Mouse (Mus musculus): ENCODE data around the gene Slc24a3.

Gene Slc24a3

GRCm38 (mm10) chr2:145363604-145364003, 196.1 kb downstream of the Slc24a3 start:
- in situ Hi-C loops (cut with MboI), result no loop called here

GRCm38 (mm10) chr2:145368701-145369100, 201.1 kb downstream of the Slc24a3 start:
- in situ Hi-C loops (cut with MboI), result no loop called here

- in situ Hi-C loops (cut with MboI), result no loop called here
These were observed 203.2 kb downstream of the Slc24a3 start for GRCm38 (mm10) chr2:145370795-145371194.

- in situ Hi-C loops (cut with MboI), result no loop called here
These were observed 206.2 kb downstream of the Slc24a3 start for GRCm38 (mm10) chr2:145373803-145374202.

GRCm38 (mm10) chr2:145382908-145383770, 215.6 kb downstream of the Slc24a3 start:
- in situ Hi-C loops (cut with MboI), result no loop called here

- in situ Hi-C loops (cut with MboI), result no loop called here
These were observed 216.7 kb downstream of the Slc24a3 start for GRCm38 (mm10) chr2:145384221-145384620.

- in situ Hi-C loops (cut with MboI), result no loop called here
These were observed 217.7 kb downstream of the Slc24a3 start for GRCm38 (mm10) chr2:145385220-145385619.

- in situ Hi-C loops (cut with MboI), result no loop called here
These were observed 218.2 kb downstream of the Slc24a3 start for GRCm38 (mm10) chr2:145385773-145386172.

GRCm38 (mm10) chr2:145395804-145396203, 228.2 kb downstream of the Slc24a3 start:
- in situ Hi-C loops (cut with MboI), result no loop called here

GRCm38 (mm10) chr2:145396579-145396978, 229.0 kb downstream of the Slc24a3 start:
- in situ Hi-C loops (cut with MboI), result no loop called here

- in situ Hi-C loops (cut with MboI), result no loop called here
These were observed 230.1 kb downstream of the Slc24a3 start for GRCm38 (mm10) chr2:145397456-145398206.

- in situ Hi-C loops (cut with MboI), result no loop called here
These were observed 233.8 kb downstream of the Slc24a3 start for GRCm38 (mm10) chr2:145401240-145401805.

- in situ Hi-C loops (cut with MboI), result no loop called here
These were observed 234.4 kb downstream of the Slc24a3 start for GRCm38 (mm10) chr2:145401996-145402395.

GRCm38 (mm10) chr2:145404818-145405531, 237.4 kb downstream of the Slc24a3 start:
- in situ Hi-C loops (cut with MboI), result no loop called here

GRCm38 (mm10) chr2:145405746-145406145, 238.2 kb downstream of the Slc24a3 start:
- in situ Hi-C loops (cut with MboI), result no loop called here

GRCm38 (mm10) chr2:145417738-145418137, 250.2 kb downstream of the Slc24a3 start:
- in situ Hi-C loops (cut with MboI), result no loop called here

- in situ Hi-C loops (cut with MboI), result no loop called here
These were observed 251.5 kb downstream of the Slc24a3 start for GRCm38 (mm10) chr2:145419078-145419477.

- in situ Hi-C loops (cut with MboI), result no loop called here
These were observed 253.7 kb downstream of the Slc24a3 start for GRCm38 (mm10) chr2:145420967-145421888.

- in situ Hi-C loops (cut with MboI), result no loop called here
These were observed 254.3 kb downstream of the Slc24a3 start for GRCm38 (mm10) chr2:145421889-145422212.

GRCm38 (mm10) chr2:145429982-145430381, 262.4 kb downstream of the Slc24a3 start:
- in situ Hi-C loops (cut with MboI), result no loop called here

GRCm38 (mm10) chr2:145434068-145434467, 266.5 kb downstream of the Slc24a3 start:
- in situ Hi-C loops (cut with MboI), result no loop called here

Data from mature B cell (primary cell).